Mouse (Mus musculus): ENCODE data around the gene Fam131b.

DNA sequence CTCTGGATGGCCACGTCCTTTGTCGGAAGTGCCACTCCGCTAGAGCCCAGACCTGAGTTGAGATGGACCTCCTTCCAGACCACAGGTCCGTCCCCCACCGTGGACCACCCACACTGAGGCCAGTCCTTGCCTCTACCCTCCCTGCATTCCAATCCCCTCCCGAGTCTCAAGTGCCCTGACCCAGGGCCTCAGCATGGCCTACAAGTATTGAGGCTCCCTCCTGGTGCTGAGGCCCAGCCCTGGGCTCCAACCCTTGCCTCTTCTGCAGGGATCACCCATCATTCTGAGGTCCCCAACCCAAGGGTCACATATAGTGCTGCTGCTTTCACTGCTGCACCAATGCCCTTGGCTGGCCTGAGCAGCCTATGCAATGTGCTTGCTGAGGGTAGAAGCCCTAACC lies 33.5 kb upstream of the Fam131b start:
- no peak for TF ChIP-seq GATA1 (IDR thresholded peaks at IDR 0.05; ENCODE audit: low read length)
- TF ChIP-seq TAL1 (IDR thresholded peaks at IDR 0.05; ENCODE audit: low read length) = no peak
